Mouse (Mus musculus) hindbrain, postnatal 0 days (tissue): Measurements from ENCODE around the gene Stk17b. TPM values are rescaled to one million over a fixed set of nuclear protein-coding genes. Genes with fewer than 3 reads are reported as not detected.
"Not testable (repeated sequence)": the region's sequence is repeated elsewhere in the genome, so short reads cannot be mapped to it uniquely, and the experiment has no call there.

Source experiments
- ATAC-seq: fragments of 200-750 bp; cut with Nextera tagmentation; 2 replicates; pipeline ENCODE4 v1.8.0; 2017; ENCODE audit warnings: mild to moderate bottlenecking, moderate TSS enrichment, moderate library complexity
- DNase-seq: peaks from one replicate; pipeline ENCODE4 v3.0.0-alpha.2; 2015; ENCODE audit warnings: low spot score
- H3K27ac ChIP-seq: fragments of 300-500 bp; sonication (generic); 2 replicates; pipeline ENCODE4 v1.5.1; 2014; ENCODE audit warnings: mild to moderate bottlenecking
- H3K27me3 ChIP-seq: fragments of 300-500 bp; sonication (generic); 2 replicates; pipeline ENCODE4 v1.6.1; 2014; ENCODE audit warnings: low read length, mixed read lengths; ENCODE audit not compliant: insufficient read depth
- H3K36me3 ChIP-seq: fragments of 300-500 bp; sonication (generic); 2 replicates; pipeline ENCODE4 v1.6.1; 2014; ENCODE audit warnings: low read length, mixed read lengths; ENCODE audit not compliant: insufficient read depth
- H3K4me1 ChIP-seq: fragments of 300-500 bp; sonication (generic); 2 replicates; pipeline ENCODE4 v1.6.1; 2014; ENCODE audit warnings: antibody characterized with exemption, low read length, mixed read lengths; ENCODE audit not compliant: insufficient read depth
- H3K4me2 ChIP-seq: fragments of 300-500 bp; sonication (generic); 2 replicates; pipeline ENCODE4 v1.6.1; 2014; ENCODE audit warnings: low read depth, mild to moderate bottlenecking, low read length, moderate library complexity, mixed read lengths
- H3K4me3 ChIP-seq: fragments of 300-500 bp; sonication (generic); 2 replicates; pipeline ENCODE4 v1.5.1; 2014; ENCODE audit warnings: low read length
- H3K9ac ChIP-seq: fragments of 300-500 bp; sonication (generic); replicated peaks from 2 replicates; pipeline ENCODE4 v1.6.1; 2014; ENCODE audit warnings: mild to moderate bottlenecking, low read length, moderate library complexity, mixed read lengths
- H3K9me3 ChIP-seq: fragments of 300-500 bp; sonication (generic); 2 replicates; pipeline ENCODE4 v1.6.1; 2016; ENCODE audit warnings: low read length, mixed read lengths
- CTCF ChIP-seq: IDR thresholded peaks from 2 replicates; pipeline ENCODE4 v1.5.1; 2016; ENCODE audit warnings: antibody characterized with exemption, control low read depth, low read depth
- WGBS: fragments of 180-500 bp; shearing (Covaris S2); extraction: QIAGEN DNeasy Blood & Tissue Kit; methylation state at CpG from one replicate; pipeline ENCODE4 v1.1.7; 2014; 5-methylcytosine and 5-hydroxymethylcytosine counted together
- polyA plus RNA-seq: library from polyadenylated mRNA; unstranded; fragments of >200 nt; fragmentation: Nextera tagmentation; extraction: Ambion mirVana; gene quantifications from 2 replicates; pipeline ENCODE4 v1.2.1, GENCODE M21; 2015
- total RNA-seq: library from RNA; depleted of rRNA; stranded (reverse); fragments of >200 nt; gene quantifications from 2 replicates; pipeline ENCODE4 v1.2.3, GENCODE M21; 2014

Stk17b gene
- total and polyA plus RNA-seq, 2 experiments from 2014 or later: 5.4 to 5.7 TPM

DNA sequence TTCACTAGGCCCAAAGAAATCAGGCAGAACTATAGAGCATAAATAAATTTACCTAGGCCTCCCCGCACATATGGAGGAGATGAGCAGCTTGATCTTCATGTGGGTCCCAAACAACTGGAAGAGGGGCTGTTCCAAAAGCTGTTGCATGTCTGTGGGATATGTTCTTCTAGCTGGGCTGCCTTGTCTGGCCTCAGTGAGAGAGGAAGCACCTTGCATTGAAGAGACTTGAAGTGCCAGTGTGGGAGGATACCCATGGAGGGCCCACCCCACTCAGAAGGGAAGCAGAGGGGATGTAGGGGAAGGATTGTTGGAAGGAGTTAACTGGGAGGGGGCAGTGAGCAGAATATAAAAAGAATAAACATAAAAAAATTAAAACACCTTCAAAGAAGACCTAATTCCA is 33.9 kb downstream of the Stk17b start:
- Histone ChIP-seq H3K27ac (no peak overlapping the region), H3K9me3 (no peaks in the 10 kb centered on the region), H3K36me3 (no peaks in the 10 kb centered on the region), H3K4me1 (no peaks in the 10 kb centered on the region), H3K4me3 (no peak overlapping the region), H3K27me3 (no peaks in the 10 kb centered on the region), H3K9ac (no peak overlapping the region), H3K4me2 (no peak overlapping the region)
- WGBS: 83% methylated on average over 1 of the region's 1 CpGs
- DNase-seq (no peak), ATAC-seq (no peak)
- no peak for TF ChIP-seq CTCF

DNA sequence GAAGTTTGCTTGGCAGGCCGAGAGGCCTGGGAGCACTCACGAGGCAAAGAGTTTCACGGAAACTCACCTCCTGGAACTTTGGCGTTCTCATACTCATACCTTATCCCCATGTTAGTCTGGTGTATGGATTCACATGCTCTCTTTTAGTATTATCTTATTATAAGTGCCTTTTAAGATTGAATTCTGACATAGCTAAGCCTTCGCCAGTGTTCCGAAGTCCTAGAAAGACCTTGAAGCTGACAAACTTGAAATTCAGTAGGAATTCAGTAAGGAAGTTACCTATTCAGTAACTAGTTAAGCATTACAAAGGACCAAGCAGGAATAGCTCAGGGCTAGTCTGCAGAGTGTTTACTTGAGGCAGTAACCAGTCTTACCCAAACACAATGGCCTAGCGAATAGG is 34.3 kb downstream of the Stk17b start:
- not testable (repeated sequence) for H3K4me3 ChIP-seq, ATAC-seq, H3K4me1 ChIP-seq, H3K27me3 ChIP-seq, H3K9me3 ChIP-seq, DNase-seq, H3K36me3 ChIP-seq, H3K27ac ChIP-seq, H3K9ac ChIP-seq, H3K4me2 ChIP-seq
- 90% methylated on average over 7 of the region's 7 CpGs for WGBS

DNA sequence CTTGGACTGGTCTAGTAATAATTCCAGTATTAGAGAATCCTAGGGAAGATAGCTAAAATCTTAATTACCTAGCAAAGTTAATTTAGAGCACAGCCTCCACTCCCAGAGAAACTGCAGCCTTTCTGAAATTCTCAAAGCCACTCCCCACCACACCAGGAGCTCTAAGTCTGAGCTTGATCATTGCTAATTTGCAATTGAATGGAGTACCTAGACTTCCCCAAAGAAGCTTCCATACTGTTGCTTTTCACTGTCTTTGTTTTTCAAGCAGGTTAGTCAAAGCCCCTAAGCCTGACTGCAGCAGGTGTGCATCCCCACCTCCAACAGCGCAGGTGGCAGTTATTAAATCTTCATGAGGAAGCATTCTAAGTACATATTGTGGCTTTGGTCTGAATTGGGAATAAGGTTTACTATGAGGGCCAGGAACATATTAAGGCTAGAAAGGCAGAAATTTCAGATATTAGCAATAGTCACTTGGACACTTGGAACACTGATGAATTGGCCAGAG is 35.1 kb downstream of the Stk17b start:
- H3K27ac ChIP-seq, H3K27me3 ChIP-seq, DNase-seq, H3K4me3 ChIP-seq, H3K4me1 ChIP-seq, H3K9ac ChIP-seq, H3K4me2 ChIP-seq, ATAC-seq, H3K9me3 ChIP-seq, H3K36me3 ChIP-seq: not testable (repeated sequence)
- 61% methylated on average over 1 of the region's 1 CpGs for WGBS

DNA sequence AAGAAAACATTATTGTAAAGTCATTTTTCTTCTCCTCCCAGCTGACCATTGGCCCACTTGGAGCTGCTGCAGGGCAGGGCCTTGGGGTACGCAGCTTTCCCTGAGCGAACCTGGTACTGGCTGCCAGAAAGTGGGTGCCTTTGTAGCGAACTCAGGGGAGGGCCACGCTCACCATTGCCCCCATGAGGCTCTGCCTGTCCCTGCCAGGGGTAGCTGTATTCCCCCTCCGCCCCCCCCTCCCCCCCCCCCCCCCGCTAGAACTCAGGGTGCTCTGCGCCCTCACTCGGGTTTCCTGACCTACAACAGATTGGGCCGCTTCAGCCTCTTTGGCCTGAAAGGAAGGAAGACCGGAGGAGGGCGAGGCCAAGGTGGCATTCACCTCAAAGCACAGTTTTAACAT is 36.5 kb downstream of the Stk17b start:
- DNase-seq (no peak), ATAC-seq (no peak)
- Histone ChIP-seq H3K4me2 (no peak overlapping the region), H3K4me3 (no peak overlapping the region), H3K27ac (no peak overlapping the region), H3K27me3 (no peaks in the 10 kb centered on the region), H3K9me3 (no peaks in the 10 kb centered on the region), H3K4me1 (no peaks in the 10 kb centered on the region), H3K9ac (no peak overlapping the region), H3K36me3 (no peaks in the 10 kb centered on the region)
- 31% methylated on average over 9 of the region's 11 CpGs for WGBS
- TF ChIP-seq CTCF: no peak

DNA sequence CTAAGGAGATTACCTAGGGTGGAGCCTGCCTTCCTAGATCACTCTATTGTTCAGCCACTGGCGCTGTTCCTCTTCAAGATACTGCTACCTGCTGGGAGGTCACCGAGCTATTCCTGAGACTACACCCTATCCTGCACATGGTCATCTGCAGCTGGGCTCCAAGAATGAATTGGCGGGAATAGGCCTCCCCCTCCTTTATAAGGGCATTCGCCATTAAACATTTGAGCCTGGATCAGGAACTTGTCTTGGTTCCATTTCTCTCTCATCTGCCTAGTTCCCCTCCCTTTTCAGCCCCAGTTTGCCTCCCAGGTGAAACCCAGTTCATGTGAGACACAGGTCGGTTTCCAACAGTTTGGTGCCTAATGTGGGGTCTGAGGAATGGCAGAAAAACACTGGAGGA is 39.0 kb downstream of the Stk17b start:
- WGBS: 68% methylated on average over 5 of the region's 5 CpGs
- Histone ChIP-seq H3K9ac (no peak overlapping the region), H3K4me2 (no peak overlapping the region), H3K36me3 (no peaks in the 10 kb centered on the region), H3K4me3 (no peak overlapping the region), H3K27ac (no peak overlapping the region), H3K9me3 (no peaks in the 10 kb centered on the region), H3K4me1 (no peaks in the 10 kb centered on the region), H3K27me3 (no peaks in the 10 kb centered on the region)
- no peak for TF ChIP-seq CTCF
- DNase-seq: no peak
- ATAC-seq: no peak

GRCm38 (mm10) chr1:53741742-53742458 is 43.1 kb downstream of the Stk17b start:
- H3K9me3 ChIP-seq: no peaks in the 10 kb centered on the region
- no peak for DNase-seq
- ATAC-seq: no peak
- no peak overlapping the region for H3K4me2 ChIP-seq
- H3K27me3 ChIP-seq: no peaks in the 10 kb centered on the region
- no peak for TF ChIP-seq CTCF
- 93% methylated on average over 3 of the region's 3 CpGs for WGBS
- no peaks in the 10 kb centered on the region for H3K4me1 ChIP-seq
- H3K36me3 ChIP-seq: no peaks in the 10 kb centered on the region
- H3K4me3 ChIP-seq: no peak overlapping the region
- no peak overlapping the region for H3K9ac ChIP-seq
- no peak overlapping the region for H3K27ac ChIP-seq

- WGBS: 42% methylated on average over 4 of the region's 4 CpGs
- no peak for TF ChIP-seq CTCF
- Histone ChIP-seq H3K4me1 (no peaks in the 10 kb centered on the region), H3K27ac (no peak overlapping the region), H3K4me3 (no peak overlapping the region), H3K9ac (no peak overlapping the region), H3K9me3 (no peaks in the 10 kb centered on the region), H3K4me2 (no peak overlapping the region), H3K36me3 (no peaks in the 10 kb centered on the region), H3K27me3 (no peaks in the 10 kb centered on the region)
- peak; percentile 21; the same call in 1 of the 2 replicates for ATAC-seq
- no peak for DNase-seq
Observed at GRCm38 (mm10) chr1:53740777-53741336, 44.2 kb downstream of the Stk17b start.

DNA sequence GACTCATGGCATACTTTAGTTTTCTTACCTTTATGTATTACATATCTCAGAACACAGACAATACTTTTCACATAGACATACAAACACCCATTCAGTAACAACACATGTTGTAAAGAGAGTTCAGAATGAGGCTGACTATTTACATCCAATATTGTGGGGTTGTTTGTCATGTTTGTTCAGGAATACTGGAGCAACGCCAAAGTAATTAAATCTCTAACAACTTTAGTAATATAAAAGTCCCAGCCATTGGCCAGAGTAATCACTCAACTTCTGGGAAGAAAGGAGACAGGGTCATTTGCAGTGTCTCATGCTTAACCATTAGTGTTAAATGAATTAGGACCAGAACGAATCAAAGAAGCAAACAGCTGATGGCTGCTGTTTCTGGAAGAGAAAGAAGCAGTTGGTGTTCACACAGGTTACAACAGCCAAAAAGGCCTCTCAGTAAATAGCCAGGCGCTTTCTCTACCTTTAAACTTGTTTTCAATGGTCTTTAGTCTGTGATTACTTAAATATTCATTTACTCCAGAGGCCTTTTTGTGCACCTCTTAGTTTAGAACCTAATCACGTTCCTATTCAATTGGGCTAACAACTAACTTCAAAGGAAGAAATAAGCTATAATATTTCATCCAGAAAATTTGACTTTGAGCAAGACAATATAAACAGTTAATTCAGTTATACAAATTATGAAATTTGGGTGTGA is 44.8 kb downstream of the Stk17b start:
- ATAC-seq (peak; percentile 67; the same call in 1 of the 2 replicates), DNase-seq (peak; percentile 41)
- H3K27ac ChIP-seq, H3K27me3 ChIP-seq, H3K9me3 ChIP-seq, H3K4me1 ChIP-seq, H3K4me3 ChIP-seq, H3K36me3 ChIP-seq, H3K9ac ChIP-seq, H3K4me2 ChIP-seq: not testable (repeated sequence)
- WGBS: 33% methylated on average over 3 of the region's 4 CpGs
